Mouse (Mus musculus) ES-E14 (cell line): ENCODE results near the gene Lin9. TPM values are rescaled to one million over a fixed set of nuclear protein-coding genes. Genes with fewer than 3 reads are reported as not detected.

ENCODE experiments used
- DNase-seq: peaks from one replicate; pipeline ENCODE4 v3.0.0-alpha.2; 2013; ENCODE audit warnings: low read depth, low spot score
- H3K27ac ChIP-seq: 2 replicates; pipeline ENCODE4 v1.5.1; 2012; ENCODE audit warnings: low read depth, mild to moderate bottlenecking, low read length, moderate library complexity, mixed read lengths; ENCODE audit not compliant: poor library complexity, insufficient read depth, severe bottlenecking
- H3K36me3 ChIP-seq: 2 replicates; pipeline ENCODE4 v1.6.1; 2012; ENCODE audit warnings: mild to moderate bottlenecking, low read length, moderate library complexity, mixed read lengths; ENCODE audit not compliant: control insufficient read depth, poor library complexity, insufficient read depth, severe bottlenecking
- H3K4me1 ChIP-seq, 2 experiments: fragments of 150-350 bp in 1 of 2; sonication (generic) in 1 of 2; 2 replicates each; pipeline ENCODE4 v1.6.1; 2012; ENCODE audit warnings: low read length in 2 of 2, mild to moderate bottlenecking in 1 of 2, mixed read lengths in 1 of 2; ENCODE audit not compliant: control insufficient read depth in 2 of 2, insufficient read depth in 2 of 2, poor library complexity in 1 of 2
- H3K4me3 ChIP-seq, 2 experiments: fragments of 150-350 bp in 1 of 2; sonication (generic) in 1 of 2; 2 replicates each; pipeline ENCODE4 v1.5.1; 2012; ENCODE audit warnings: low read length in 2 of 2, low read depth in 1 of 2, mild to moderate bottlenecking in 1 of 2, mixed read lengths in 1 of 2; ENCODE audit not compliant: insufficient read depth in 1 of 2, poor library complexity in 1 of 2, severe bottlenecking in 1 of 2
- H3K9ac ChIP-seq: 2 replicates; pipeline ENCODE4 v1.6.1; 2012; ENCODE audit warnings: low read depth, mild to moderate bottlenecking, low read length, mixed read lengths; ENCODE audit not compliant: poor library complexity, insufficient read depth, severe bottlenecking
- H3K9me3 ChIP-seq: fragments of 150-350 bp; sonication (generic); 2 replicates; pipeline ENCODE4 v1.6.1; 2012; ENCODE audit warnings: low read depth, mild to moderate bottlenecking, low read length; ENCODE audit not compliant: control insufficient read depth, insufficient read depth
- CHD2 ChIP-seq: IDR thresholded peaks from 2 replicates; pipeline ENCODE4 v1.6.1; 2014; ENCODE audit warnings: mild to moderate bottlenecking, low read depth, low read length, inconsistent platforms
- HCFC1 ChIP-seq: IDR thresholded peaks from 2 replicates; pipeline ENCODE4 v1.6.1; 2012; ENCODE audit warnings: low read length, inconsistent platforms, borderline replicate concordance; ENCODE audit not compliant: insufficient read depth
- MAFK ChIP-seq: IDR thresholded peaks from 2 replicates; pipeline ENCODE4 v1.6.1; 2014; ENCODE audit warnings: mild to moderate bottlenecking, low read depth, low read length, inconsistent platforms; ENCODE audit not compliant: insufficient read depth
- ZC3H11A ChIP-seq: IDR thresholded peaks from 2 replicates; pipeline ENCODE4 v1.6.1; 2012; ENCODE audit warnings: low read depth, mild to moderate bottlenecking, inconsistent platforms, low read length, borderline replicate concordance
- ZNF384 ChIP-seq: IDR thresholded peaks from 2 replicates; pipeline ENCODE4 v1.6.1; 2012; ENCODE audit warnings: low read depth, low read length, inconsistent platforms
- in situ Hi-C, 2 experiments: fragments of 600-800 bp; cut with MboI; formaldehyde crosslinking; loops; one replicate each; pipeline ENCODE4 v1.15.1; 2025; ENCODE audit warnings: low sequenced_read_pairs in 2 of 2, inconsistent platforms in 1 of 2; ENCODE audit not compliant: unreplicated experiment in 2 of 2
- total RNA-seq: library from RNA; depleted of rRNA; stranded (reverse); fragments of 300-350 nt; gene quantifications from 2 replicates; pipeline ENCODE4 v1.2.3, GENCODE M21; 2012; rRNA removed

The Lin9 gene
- total RNA-seq, 1 experiment = 15.9 TPM

DNA sequence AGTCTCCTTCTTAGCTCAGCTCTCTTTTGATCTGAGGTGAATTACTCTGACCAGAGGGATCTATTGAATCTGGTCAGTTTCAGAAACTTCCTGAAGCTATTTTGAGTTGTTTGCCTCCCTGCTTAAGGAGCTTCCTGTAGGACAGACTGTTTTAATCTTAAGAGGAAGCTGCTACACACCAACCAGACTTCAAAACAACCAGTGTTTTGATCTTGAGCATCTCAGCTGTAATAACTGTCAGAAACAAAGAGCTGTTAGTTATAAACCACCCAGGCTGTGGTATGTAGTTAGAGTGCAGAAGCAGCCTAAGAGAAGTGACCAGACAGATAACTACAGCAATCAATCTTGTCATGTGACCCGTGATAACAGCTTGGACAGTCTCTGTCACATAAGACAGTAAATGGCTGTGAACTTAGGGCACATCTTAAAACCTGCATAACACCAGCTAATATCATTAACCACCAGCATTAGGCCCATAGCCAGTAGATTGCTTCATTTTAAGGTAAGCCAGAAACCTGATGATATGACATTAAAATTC, 82.8 kb downstream of the Lin9 start:
- no peak for DNase-seq
- H3K9me3 ChIP-seq = no peaks in the 10 kb centered on the region

DNA sequence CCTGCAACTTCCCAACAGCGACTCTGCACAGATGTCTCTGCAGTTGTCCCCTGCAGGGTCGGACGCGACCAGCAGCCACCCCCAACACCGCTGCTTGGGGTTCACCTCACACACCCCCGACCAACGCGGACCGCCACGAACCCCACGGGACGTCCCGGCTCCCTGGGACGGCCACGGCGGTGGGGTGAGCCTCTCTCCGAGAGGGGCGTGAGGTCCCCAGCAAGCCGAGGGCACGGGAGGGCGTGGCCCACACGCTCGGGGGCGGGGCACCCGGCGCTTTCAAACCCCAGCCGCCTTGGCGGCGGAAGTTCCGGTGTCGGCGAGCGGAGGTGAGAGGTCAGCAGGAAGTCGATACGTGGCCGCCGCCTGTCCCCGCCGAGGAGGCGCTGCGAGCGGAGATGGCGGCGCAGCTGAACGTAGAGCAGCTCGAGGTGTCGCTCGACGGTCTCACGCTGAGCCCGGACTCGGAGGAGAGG, 84.8 kb downstream of the Lin9 start, which contains the start of gene Acbd3:
Gene Acbd3, plus strand, starts transcription at position 340 of the 476 bp plus-strand sequence.
- Histone ChIP-seq H3K4me1 (peaks cover 0 to 9% of the 10 kb centered on the region in 2 experiments; a peak in 2 of 4 replicates), H3K27ac (0 out of 2 replicates have a peak within 1 kb of the TSS, but pooled peaks have one; percentile 26), H3K36me3 (no peaks in the 10 kb centered on the region), H3K9me3 (no peaks in the 10 kb centered on the region), H3K4me3 (peak within 1 kb of the TSS; percentile 85 to 93), H3K9ac (peak within 1 kb of the TSS; percentile 84)
- in situ Hi-C loops = no loop called here
- DNase-seq = peak; percentile 80
- TF ChIP-seq HCFC1 = no peak
- TF ChIP-seq MAFK = no peak
- no peak for TF ChIP-seq ZNF384
- no peak for TF ChIP-seq ZC3H11A
- TF ChIP-seq CHD2 = no peak

More for the DNA sequence above, 82.8 kb downstream of the Lin9 start:
- TF ChIP-seq MAFK (no peak), CHD2 (no peak), ZC3H11A (no peak), HCFC1 (no peak), ZNF384 (no peak)
- H3K4me1 ChIP-seq = peaks cover 0 to 9% of the 10 kb centered on the region in 2 experiments; a peak in 2 of 4 replicates
- H3K9ac ChIP-seq = no peak overlapping the region
- no peak overlapping the region for H3K4me3 ChIP-seq
- no peaks in the 10 kb centered on the region for H3K36me3 ChIP-seq
- no peak overlapping the region for H3K27ac ChIP-seq
- in situ Hi-C loops = no loop called here

DNA sequence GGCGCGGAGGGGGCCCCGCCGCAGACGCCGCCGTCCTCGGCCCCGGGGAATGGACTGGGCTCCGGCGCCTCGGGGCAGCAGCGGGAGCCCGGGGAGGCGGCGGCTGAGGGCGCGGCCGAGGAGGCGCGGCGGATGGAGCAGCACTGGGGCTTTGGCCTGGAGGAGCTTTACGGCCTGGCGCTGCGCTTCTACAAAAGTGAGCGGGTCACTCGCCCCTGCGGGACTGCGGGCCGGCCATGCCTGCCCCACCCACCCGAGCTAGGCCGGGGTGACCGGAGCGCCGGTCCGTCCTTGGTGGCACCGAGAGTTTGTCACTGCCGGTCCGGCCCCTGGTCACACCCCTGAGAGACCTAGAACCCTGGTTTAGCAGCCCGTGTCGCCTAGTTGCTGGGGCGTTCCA, 85.2 kb downstream of the Lin9 start:
- DNase-seq = no peak
- Histone ChIP-seq H3K9me3 (no peaks in the 10 kb centered on the region), H3K9ac (peak overlapping the region; percentile 84), H3K4me1 (peaks cover 0 to 9% of the 10 kb centered on the region in 2 experiments; a peak in 2 of 4 replicates), H3K27ac (0 out of 2 replicates have a peak overlapping the region, but pooled peaks have one; percentile 26), H3K36me3 (no peaks in the 10 kb centered on the region), H3K4me3 (peak overlapping the region; percentile 85 to 93)
- in situ Hi-C loops = no loop called here
- TF ChIP-seq MAFK (no peak), ZNF384 (no peak), HCFC1 (no peak), ZC3H11A (no peak), CHD2 (no peak)

DNA sequence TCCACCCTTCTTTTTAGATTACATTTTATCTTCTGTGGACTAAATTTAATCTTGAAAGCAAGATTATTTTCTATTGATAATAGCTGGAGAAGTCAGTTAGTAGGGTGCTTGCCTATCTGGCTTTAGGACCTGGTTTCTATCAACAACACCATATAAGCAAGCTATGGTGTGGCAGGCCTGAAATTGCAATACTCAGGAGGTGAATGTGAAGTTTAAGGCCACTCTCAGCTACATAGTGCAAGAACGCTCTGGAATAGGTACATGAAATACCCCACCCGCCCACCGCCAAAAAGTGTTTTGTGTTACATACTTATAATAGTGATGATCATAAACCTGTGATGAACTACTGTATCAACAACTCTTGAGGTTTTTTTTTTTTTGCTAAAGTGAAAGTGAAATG, 88.3 kb downstream of the Lin9 start:
- in situ Hi-C loops = no loop called here
- H3K4me1 ChIP-seq = peaks cover 0 to 9% of the 10 kb centered on the region in 2 experiments; a peak in 2 of 4 replicates
- H3K27ac ChIP-seq = no peak overlapping the region
- no peaks in the 10 kb centered on the region for H3K9me3 ChIP-seq
- H3K9ac ChIP-seq = no peak overlapping the region
- no peak for DNase-seq
- peaks cover under 1% of the 10 kb centered on the region; the same call in 1 of the 2 replicates for H3K36me3 ChIP-seq
- TF ChIP-seq ZNF384 (no peak), CHD2 (no peak), HCFC1 (no peak), MAFK (no peak), ZC3H11A (no peak)
- no peak overlapping the region for H3K4me3 ChIP-seq

Other genes with a start within 250 kb of the Lin9 start
- gene Stum, start 157.6 kb upstream of the Lin9 start, total RNA-seq = 0.18 TPM in 1 of 2 replicates, not detected in the other
- gene Parp1, start 72.2 kb upstream of the Lin9 start, total RNA-seq = 271 and 296 TPM in 2 replicates
- gene Mixl1, start 55.9 kb downstream of the Lin9 start, total RNA-seq = 0.18 and 0.21 TPM in 2 replicates
- gene Acbd3, start 84.9 kb downstream of the Lin9 start, total RNA-seq = 13.3 and 20.4 TPM in 2 replicates
- gene H3f3a, start 172.8 kb downstream of the Lin9 start, total RNA-seq = 503 and 657 TPM in 2 replicates
- 39.6 and 41.2 TPM in 2 replicates for gene Sde2, start 210.0 kb downstream of the Lin9 start, total RNA-seq